Mouse (Mus musculus): ENCODE results near the gene H3f3a. TPM values are rescaled to one million over a fixed set of nuclear protein-coding genes. Genes with fewer than 3 reads are reported as not detected.

The H3f3a gene
- polyA plus RNA-seq, 1 experiment from 2014 or later = 3,908 TPM

- DNase-seq (ENCODE audit: low spot score) = no peak
- Histone ChIP-seq H3K4me3 (ENCODE audit: low read depth, low read length) (no peak overlapping the region), H3K9ac (ENCODE audit: low read length) (no peak overlapping the region), H3K4me1 (ENCODE audit: control insufficient read depth, insufficient read depth, low read length) (peaks cover 3% of the 10 kb centered on the region; the same call in 1 of the 2 replicates), H3K36me3 (ENCODE audit: control insufficient read depth, insufficient read depth, low read length) (no peaks in the 10 kb centered on the region), H3K9me3 (ENCODE audit: control insufficient read depth, low read length) (no peaks in the 10 kb centered on the region), H3K27me3 (ENCODE audit: control insufficient read depth, insufficient read depth, low read length) (no peaks in the 10 kb centered on the region), H3K27ac (replicated peaks; ENCODE audit: low read depth, low read length) (no peak overlapping the region), H3K4me2 (ENCODE audit: low read depth, severe bottlenecking) (no peak overlapping the region)
- ATAC-seq (ENCODE audit: insufficient number of reproducible peaks, low FRiP score, low TSS enrichment, low read depth) = no peak
- 86% methylated on average over 10 of the region's 10 CpGs for WGBS
Observed at GRCm38 (mm10) chr1:180775317-180775716, 38.4 kb downstream of the H3f3a start.

GRCm38 (mm10) chr1:180774664-180775063 lies 39.1 kb downstream of the H3f3a start:
- Histone ChIP-seq H3K36me3 (ENCODE audit: control insufficient read depth, insufficient read depth, low read length) (no peaks in the 10 kb centered on the region), H3K27me3 (ENCODE audit: control insufficient read depth, insufficient read depth, low read length) (no peaks in the 10 kb centered on the region), H3K27ac (replicated peaks; ENCODE audit: low read depth, low read length) (no peak overlapping the region), H3K4me2 (ENCODE audit: low read depth, severe bottlenecking) (no peak overlapping the region), H3K9me3 (ENCODE audit: control insufficient read depth, low read length) (no peaks in the 10 kb centered on the region), H3K9ac (ENCODE audit: low read length) (no peak overlapping the region), H3K4me1 (ENCODE audit: control insufficient read depth, insufficient read depth, low read length) (peaks cover 3% of the 10 kb centered on the region; the same call in 1 of the 2 replicates), H3K4me3 (ENCODE audit: low read depth, low read length) (no peak overlapping the region)
- 66% methylated on average over 3 of the region's 3 CpGs for WGBS
- DNase-seq (ENCODE audit: low spot score) (peak; percentile 73), ATAC-seq (ENCODE audit: insufficient number of reproducible peaks, low FRiP score, low TSS enrichment, low read depth) (no peak)

GRCm38 (mm10) chr1:180772291-180772690 lies 41.5 kb downstream of the H3f3a start:
- 91% methylated on average over 3 of the region's 3 CpGs for WGBS
- no peaks in the 10 kb centered on the region for H3K36me3 ChIP-seq (ENCODE audit: control insufficient read depth, insufficient read depth, low read length)
- H3K4me1 ChIP-seq (ENCODE audit: control insufficient read depth, insufficient read depth, low read length) = peaks cover 6% of the 10 kb centered on the region; the same call in 1 of the 2 replicates
- no peaks in the 10 kb centered on the region for H3K9me3 ChIP-seq (ENCODE audit: control insufficient read depth, low read length)
- no peaks in the 10 kb centered on the region for H3K27me3 ChIP-seq (ENCODE audit: control insufficient read depth, insufficient read depth, low read length)
- no peak overlapping the region for H3K4me2 ChIP-seq (ENCODE audit: low read depth, severe bottlenecking)
- no peak overlapping the region for H3K4me3 ChIP-seq (ENCODE audit: low read depth, low read length)
- ATAC-seq (ENCODE audit: insufficient number of reproducible peaks, low FRiP score, low TSS enrichment, low read depth) (no peak), DNase-seq (ENCODE audit: low spot score) (no peak)
- no peak overlapping the region for H3K9ac ChIP-seq (ENCODE audit: low read length)
- H3K27ac ChIP-seq (replicated peaks; ENCODE audit: low read depth, low read length) = no peak overlapping the region

GRCm38 (mm10) chr1:180771722-180772121 lies 42.0 kb downstream of the H3f3a start:
- no peak overlapping the region for H3K4me2 ChIP-seq (ENCODE audit: low read depth, severe bottlenecking)
- no peaks in the 10 kb centered on the region for H3K9me3 ChIP-seq (ENCODE audit: control insufficient read depth, low read length)
- 52% methylated on average over 4 of the region's 4 CpGs for WGBS
- no peak overlapping the region for H3K4me3 ChIP-seq (ENCODE audit: low read depth, low read length)
- DNase-seq (ENCODE audit: low spot score) (no peak), ATAC-seq (ENCODE audit: insufficient number of reproducible peaks, low FRiP score, low TSS enrichment, low read depth) (no peak)
- H3K36me3 ChIP-seq (ENCODE audit: control insufficient read depth, insufficient read depth, low read length) = no peaks in the 10 kb centered on the region
- no peak overlapping the region for H3K27ac ChIP-seq (replicated peaks; ENCODE audit: low read depth, low read length)
- no peak overlapping the region for H3K9ac ChIP-seq (ENCODE audit: low read length)
- H3K27me3 ChIP-seq (ENCODE audit: control insufficient read depth, insufficient read depth, low read length) = no peaks in the 10 kb centered on the region
- H3K4me1 ChIP-seq (ENCODE audit: control insufficient read depth, insufficient read depth, low read length) = 0 out of 2 replicates have a peak, but pooled peaks cover 3% of the 10 kb centered on the region

- ATAC-seq (ENCODE audit: insufficient number of reproducible peaks, low FRiP score, low TSS enrichment, low read depth) (no peak), DNase-seq (ENCODE audit: low spot score) (no peak)
- WGBS = 89% methylated on average over 5 of the region's 5 CpGs
Observed at GRCm38 (mm10) chr1:180771306-180771705, 42.4 kb downstream of the H3f3a start.

GRCm38 (mm10) chr1:180768334-180769168 lies 45.2 kb downstream of the H3f3a start:
- Histone ChIP-seq H3K9me3 (ENCODE audit: control insufficient read depth, low read length) (no peaks in the 10 kb centered on the region), H3K36me3 (ENCODE audit: control insufficient read depth, insufficient read depth, low read length) (no peaks in the 10 kb centered on the region), H3K4me1 (ENCODE audit: control insufficient read depth, insufficient read depth, low read length) (0 out of 2 replicates have a peak, but pooled peaks cover 3% of the 10 kb centered on the region), H3K4me2 (ENCODE audit: low read depth, severe bottlenecking) (peak overlapping the region; percentile 76), H3K4me3 (ENCODE audit: low read depth, low read length) (peak overlapping the region; percentile 28), H3K27ac (replicated peaks; ENCODE audit: low read depth, low read length) (no peak overlapping the region), H3K27me3 (ENCODE audit: control insufficient read depth, insufficient read depth, low read length) (no peaks in the 10 kb centered on the region), H3K9ac (ENCODE audit: low read length) (peak overlapping the region; percentile 81)
- 4% methylated on average over 37 of the region's 37 CpGs for WGBS
- peak; percentile 86 for DNase-seq (ENCODE audit: low spot score)
- ATAC-seq (ENCODE audit: insufficient number of reproducible peaks, low FRiP score, low TSS enrichment, low read depth) = peak; percentile 84

More at GRCm38 (mm10) chr1:180771306-180771705, 42.4 kb downstream of the H3f3a start:
- Histone ChIP-seq H3K4me3 (ENCODE audit: low read depth, low read length) (no peak overlapping the region), H3K9me3 (ENCODE audit: control insufficient read depth, low read length) (no peaks in the 10 kb centered on the region), H3K4me1 (ENCODE audit: control insufficient read depth, insufficient read depth, low read length) (0 out of 2 replicates have a peak, but pooled peaks cover 3% of the 10 kb centered on the region), H3K36me3 (ENCODE audit: control insufficient read depth, insufficient read depth, low read length) (no peaks in the 10 kb centered on the region), H3K27me3 (ENCODE audit: control insufficient read depth, insufficient read depth, low read length) (no peaks in the 10 kb centered on the region), H3K27ac (replicated peaks; ENCODE audit: low read depth, low read length) (no peak overlapping the region), H3K9ac (ENCODE audit: low read length) (no peak overlapping the region), H3K4me2 (ENCODE audit: low read depth, severe bottlenecking) (no peak overlapping the region)

GRCm38 (mm10) chr1:180767541-180768333 lies 46.0 kb downstream of the H3f3a start:
- WGBS = 21% methylated on average over 10 of the region's 10 CpGs
- ATAC-seq (ENCODE audit: insufficient number of reproducible peaks, low FRiP score, low TSS enrichment, low read depth) = no peak; the same call in 1 of the 2 replicates
- peak overlapping the region; percentile 81 for H3K9ac ChIP-seq (ENCODE audit: low read length)

GRCm38 (mm10) chr1:180766557-180766956 lies 47.2 kb downstream of the H3f3a start:
- H3K4me2 ChIP-seq (ENCODE audit: low read depth, severe bottlenecking) = no peak overlapping the region
- no peaks in the 10 kb centered on the region; the same call in 1 of the 2 replicates for H3K27me3 ChIP-seq (ENCODE audit: control insufficient read depth, insufficient read depth, low read length)
- 0 out of 2 replicates have a peak, but pooled peaks cover 3% of the 10 kb centered on the region for H3K4me1 ChIP-seq (ENCODE audit: control insufficient read depth, insufficient read depth, low read length)
- no peaks in the 10 kb centered on the region for H3K36me3 ChIP-seq (ENCODE audit: control insufficient read depth, insufficient read depth, low read length)
- H3K27ac ChIP-seq (replicated peaks; ENCODE audit: low read depth, low read length) = no peak overlapping the region
- WGBS = 61% methylated on average over 5 of the region's 5 CpGs
- no peaks in the 10 kb centered on the region for H3K9me3 ChIP-seq (ENCODE audit: control insufficient read depth, low read length)
- no peak overlapping the region for H3K9ac ChIP-seq (ENCODE audit: low read length)
- DNase-seq (ENCODE audit: low spot score) = no peak
- H3K4me3 ChIP-seq (ENCODE audit: low read depth, low read length) = no peak overlapping the region
- ATAC-seq (ENCODE audit: insufficient number of reproducible peaks, low FRiP score, low TSS enrichment, low read depth) = no peak

More at GRCm38 (mm10) chr1:180767541-180768333, 46.0 kb downstream of the H3f3a start:
- DNase-seq (ENCODE audit: low spot score) = no peak
- H3K9me3 ChIP-seq (ENCODE audit: control insufficient read depth, low read length) = no peaks in the 10 kb centered on the region
- no peak overlapping the region for H3K27ac ChIP-seq (replicated peaks; ENCODE audit: low read depth, low read length)
- H3K27me3 ChIP-seq (ENCODE audit: control insufficient read depth, insufficient read depth, low read length) = no peaks in the 10 kb centered on the region; the same call in 1 of the 2 replicates
- H3K36me3 ChIP-seq (ENCODE audit: control insufficient read depth, insufficient read depth, low read length) = no peaks in the 10 kb centered on the region
- peak overlapping the region; percentile 28 for H3K4me3 ChIP-seq (ENCODE audit: low read depth, low read length)
- 0 out of 2 replicates have a peak, but pooled peaks cover 3% of the 10 kb centered on the region for H3K4me1 ChIP-seq (ENCODE audit: control insufficient read depth, insufficient read depth, low read length)
- H3K4me2 ChIP-seq (ENCODE audit: low read depth, severe bottlenecking) = peak overlapping the region; percentile 76

Measured in limb, embryonic 11.5 days (tissue).